9 mouse cellular contexts compared by ENCODE assay signal in the genomic region with DNA sequence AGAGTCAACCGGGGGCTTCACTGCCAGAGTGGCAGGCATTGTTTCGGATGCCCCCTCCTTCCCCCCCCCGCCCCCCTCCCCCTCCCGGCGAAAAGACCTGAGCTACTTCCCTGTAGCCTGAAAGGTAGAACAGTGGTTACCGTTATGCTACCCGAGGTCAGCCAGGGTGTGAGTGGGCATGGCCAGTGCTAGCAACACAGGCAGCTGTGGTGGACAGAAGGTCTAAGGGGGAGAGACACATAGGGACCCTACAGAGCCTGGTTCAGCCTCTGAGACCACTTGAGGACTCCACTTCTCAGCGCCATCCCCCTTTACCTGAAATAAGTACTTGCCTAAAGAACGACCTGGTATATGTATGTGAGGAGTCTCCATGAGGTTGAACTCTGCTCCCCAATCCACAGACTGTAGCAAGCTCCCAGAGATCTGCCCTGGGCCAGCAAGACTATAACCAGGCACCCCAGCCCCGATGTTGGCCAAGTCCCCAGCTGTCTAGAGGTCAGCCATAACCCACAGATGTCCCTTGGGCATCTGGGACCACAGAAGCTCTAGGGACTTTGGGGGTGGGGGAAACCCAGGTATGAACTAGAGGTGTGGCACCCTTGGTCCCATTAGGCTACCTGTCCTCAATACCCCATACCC.
DNase-seq lines count a peak whose midpoint lies in the region; ATAC-seq and TF ChIP-seq lines count a peak whose summit lies in the region.
"Had no signal": no experiment of that assay in that cellular context is flagged by ENCODE, and none has a peak within 500 bp of the region (broad histone marks: within the 10 kb centered on the region; RNA-seq: fewer than 3 reads in every experiment).

No protein-coding gene starts in this region.

- H3K36me3 ChIP-seq in heart, embryonic 10.5 days, result no peaks in the 10 kb centered on the region
- no peaks in the 10 kb centered on the region for H3K36me3 ChIP-seq in hindbrain, embryonic 14.5 days (replicated peaks; ENCODE audit: control insufficient read depth, insufficient read depth)
- H3K36me3 ChIP-seq in midbrain, embryonic 12.5 days, result no peaks in the 10 kb centered on the region

- H3K27me3 ChIP-seq in heart, embryonic 10.5 days (ENCODE audit: insufficient read depth, poor library complexity, severe bottlenecking), result peaks cover 97% of the 10 kb centered on the region
- peaks cover 50% of the 10 kb centered on the region for H3K27me3 ChIP-seq in hindbrain, embryonic 14.5 days (ENCODE audit: control insufficient read depth, insufficient read depth, low read length)
- peaks cover 98% of the 10 kb centered on the region for H3K27me3 ChIP-seq in midbrain, embryonic 12.5 days

- peak overlapping the region; percentile 61 for H3K4me3 ChIP-seq in heart, embryonic 10.5 days
- H3K4me3 ChIP-seq in bone marrow, adult 2 months (replicated peaks; ENCODE audit: control insufficient read depth, low read depth, low read length), result peak overlapping the region; percentile 70
- H3K4me3 ChIP-seq in hindbrain, embryonic 14.5 days (replicated peaks; ENCODE audit: low read length), result peak overlapping the region; percentile 31
- peak overlapping the region; percentile 28; the same call in 1 of the 2 replicates for H3K4me3 ChIP-seq in midbrain, embryonic 12.5 days
- H3K4me3 ChIP-seq: erythroblast, embryonic 14.5 days had no signal

- no peak for ATAC-seq in hindbrain, embryonic 14.5 days (ENCODE audit: low FRiP score)
- ATAC-seq in midbrain, embryonic 12.5 days (ENCODE audit: low FRiP score, low read depth), result no peak; the same call in 1 of the 2 replicates

- DNase-seq in heart, embryonic 10.5 days (ENCODE audit: low spot score), result no peak
- DNase-seq in heart, postnatal 4 days, result no peak
- DNase-seq in hindbrain, embryonic 14.5 days (ENCODE audit: low spot score), result no peak
- DNase-seq in right cerebral cortex, adult 2 months (ENCODE audit: low spot score in 2 of 2), result no peak
- DNase-seq in left cerebral cortex, adult 11 months (ENCODE audit: low spot score), result no peak
- no peak for DNase-seq in gastrocnemius, postnatal 25 days

- H3K4me2 ChIP-seq in hindbrain, embryonic 14.5 days (replicated peaks), result peak overlapping the region; percentile 70
- H3K4me2 ChIP-seq in midbrain, embryonic 12.5 days (replicated peaks), result peak overlapping the region; percentile 54

- no peaks in the 10 kb centered on the region for H3K9me3 ChIP-seq in heart, embryonic 10.5 days
- H3K9me3 ChIP-seq in hindbrain, embryonic 14.5 days (ENCODE audit: control insufficient read depth, low read length), result no peaks in the 10 kb centered on the region
- H3K9me3 ChIP-seq in midbrain, embryonic 12.5 days, result no peaks in the 10 kb centered on the region

- 29% methylated on average over 9 of the region's 10 CpGs for WGBS in heart, embryonic 10.5 days
- WGBS in bone marrow, adult 2 months, result 15% methylated on average over 9 of the region's 10 CpGs
- WGBS in hindbrain, embryonic 14.5 days, result 31% methylated on average over 10 of the region's 10 CpGs
- 45% methylated on average over 7 of the region's 10 CpGs for WGBS in midbrain, embryonic 12.5 days

- no peak for TF ChIP-seq CTCF in bone marrow, adult 2 months (IDR thresholded peaks at IDR 0.05; ENCODE audit: control insufficient read depth, insufficient read depth, low read length)

- peak overlapping the region; percentile 69 for H3K9ac ChIP-seq in hindbrain, embryonic 14.5 days
- 0 out of 2 replicates have a peak overlapping the region, but pooled peaks have one; percentile 49 for H3K9ac ChIP-seq in midbrain, embryonic 12.5 days (replicated peaks)

- H3K27ac ChIP-seq in heart, embryonic 10.5 days, result peak overlapping the region; percentile 92
- H3K27ac ChIP-seq in bone marrow, adult 2 months (ENCODE audit: control insufficient read depth, insufficient read depth, low read depth, low read length, poor library complexity), result peak overlapping the region; percentile 58; the same call in 1 of the 2 replicates
- H3K27ac ChIP-seq in hindbrain, embryonic 14.5 days, result peak overlapping the region; percentile 80
- 0 out of 2 replicates have a peak overlapping the region, but pooled peaks have one; percentile 4 for H3K27ac ChIP-seq in midbrain, embryonic 12.5 days (replicated peaks)

- no peak for TF ChIP-seq POLR2A in bone marrow, adult 2 months (IDR thresholded peaks at IDR 0.05; ENCODE audit: borderline replicate concordance, control insufficient read depth, low read depth, low read length)

- peaks cover 16% of the 10 kb centered on the region for H3K4me1 ChIP-seq in heart, embryonic 10.5 days
- H3K4me1 ChIP-seq in bone marrow, adult 2 months (ENCODE audit: control insufficient read depth, insufficient read depth, low read length), result no peaks in the 10 kb centered on the region
- peaks cover 32% of the 10 kb centered on the region for H3K4me1 ChIP-seq in hindbrain, embryonic 14.5 days (replicated peaks; ENCODE audit: control insufficient read depth, insufficient read depth, low read length)
- peaks cover 17% of the 10 kb centered on the region for H3K4me1 ChIP-seq in midbrain, embryonic 12.5 days

Comparison
In these comparisons a context has a peak if more than half of its experiments do, and no peak if none do; other contexts are left out.
1. H3K27ac ChIP-seq: peak in every context shown above with its lines; median percentile 92 in heart, embryonic 10.5 days; 80 in hindbrain, embryonic 14.5 days; 58 in bone marrow, adult 2 months; 4 in midbrain, embryonic 12.5 days.